11 mouse cellular contexts compared by ENCODE assay signal in the genomic region with DNA sequence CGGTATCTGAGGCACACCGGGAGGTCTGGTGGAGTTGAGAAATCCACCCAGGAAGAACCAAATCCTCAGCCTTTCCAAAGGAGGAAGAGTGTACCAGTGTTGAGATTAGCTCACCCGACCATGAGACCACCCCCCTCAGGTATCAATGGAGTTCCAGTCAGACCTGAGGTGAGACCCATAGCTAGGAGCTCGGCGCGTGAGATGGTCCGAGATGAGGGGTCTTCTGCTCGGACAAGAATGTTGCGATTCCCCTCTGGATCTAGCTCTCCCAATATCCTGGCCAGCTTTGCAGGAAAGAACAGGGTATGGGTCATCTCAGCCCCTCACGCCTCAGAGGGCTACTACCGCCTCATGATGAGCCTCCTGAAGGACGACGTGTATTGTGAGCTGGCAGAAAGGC. TPM values are rescaled to one million over a fixed set of nuclear protein-coding genes. Genes with fewer than 3 reads are reported as not detected.
DNase-seq lines count a peak whose midpoint lies in the region; ATAC-seq and TF ChIP-seq lines count a peak whose summit lies in the region.
"Had no signal": no experiment of that assay in that cellular context is flagged by ENCODE, and none has a peak within 500 bp of the region (broad histone marks: within the 10 kb centered on the region; RNA-seq: fewer than 3 reads in every experiment).

No protein-coding gene starts in this region.

- H3K4me2 ChIP-seq in kidney, postnatal 0 days (ENCODE audit: low read length): peak overlapping the region; percentile 76
- H3K4me2 ChIP-seq in intestine, embryonic 16.5 days (ENCODE audit: low read depth, low read length): peak overlapping the region; percentile 44
- H3K4me2 ChIP-seq in neural tube, embryonic 15.5 days: peak overlapping the region; percentile 61

- H3K27ac ChIP-seq in kidney, postnatal 0 days: no peak overlapping the region
- H3K27ac ChIP-seq in kidney, adult 2 months (ENCODE audit: insufficient read depth, low read depth, low read length): no peak overlapping the region
- H3K27ac ChIP-seq in embryonic fibroblast, embryonic 13.5 days (ENCODE audit: insufficient read depth, low read length): peak overlapping the region; percentile 88
- H3K27ac ChIP-seq in intestine, embryonic 16.5 days (ENCODE audit: low read length): no peak overlapping the region
- H3K27ac ChIP-seq in neural tube, embryonic 15.5 days (replicated peaks): no peak overlapping the region

- WGBS in kidney, postnatal 0 days: 81% methylated on average over 13 of the region's 13 CpGs
- 86% methylated on average over 13 of the region's 13 CpGs for WGBS in kidney, adult 2 months
- WGBS in intestine, embryonic 16.5 days: 82% methylated on average over 13 of the region's 13 CpGs
- WGBS in neural tube, embryonic 15.5 days: 94% methylated on average over 13 of the region's 13 CpGs

- no peak for ATAC-seq in kidney, postnatal 0 days (replicated peaks; ENCODE audit: low FRiP score, low read depth)
- no peak for ATAC-seq in intestine, embryonic 16.5 days
- ATAC-seq in neural tube, embryonic 15.5 days (ENCODE audit: low FRiP score): no peak

- H3K4me1 ChIP-seq in kidney, postnatal 0 days (replicated peaks; ENCODE audit: insufficient read depth, low read length): peaks cover 32% of the 10 kb centered on the region
- H3K4me1 ChIP-seq in kidney, adult 2 months (ENCODE audit: control insufficient read depth, insufficient read depth, low read length): no peaks in the 10 kb centered on the region
- peaks cover 7% of the 10 kb centered on the region; the same call in 1 of the 2 replicates for H3K4me1 ChIP-seq in embryonic fibroblast, embryonic 13.5 days (ENCODE audit: control insufficient read depth, insufficient read depth, low read length)
- 0 out of 2 replicates have a peak, but pooled peaks cover 2% of the 10 kb centered on the region for H3K4me1 ChIP-seq in intestine, embryonic 16.5 days (ENCODE audit: control insufficient read depth, insufficient read depth, low read length)
- peaks cover 27% of the 10 kb centered on the region for H3K4me1 ChIP-seq in neural tube, embryonic 15.5 days

- no peaks in the 10 kb centered on the region for H3K9me3 ChIP-seq in kidney, postnatal 0 days (replicated peaks; ENCODE audit: low read length)
- no peaks in the 10 kb centered on the region for H3K9me3 ChIP-seq in intestine, embryonic 16.5 days (ENCODE audit: control insufficient read depth, low read length)
- no peaks in the 10 kb centered on the region for H3K9me3 ChIP-seq in neural tube, embryonic 15.5 days (replicated peaks)
- H3K9me3 ChIP-seq: G1E had no signal

- no peaks in the 10 kb centered on the region for H3K36me3 ChIP-seq in kidney, postnatal 0 days (ENCODE audit: insufficient read depth, low read length)
- H3K36me3 ChIP-seq in kidney, adult 2 months (ENCODE audit: control insufficient read depth, insufficient read depth, low read length): no peaks in the 10 kb centered on the region
- no peaks in the 10 kb centered on the region for H3K36me3 ChIP-seq in intestine, embryonic 16.5 days (ENCODE audit: control insufficient read depth, insufficient read depth, low read length)
- H3K36me3 ChIP-seq in neural tube, embryonic 15.5 days: no peaks in the 10 kb centered on the region
- H3K36me3 ChIP-seq: G1E had no signal

- no peaks in the 10 kb centered on the region for H3K27me3 ChIP-seq in kidney, postnatal 0 days (ENCODE audit: insufficient read depth, low read length)
- no peaks in the 10 kb centered on the region for H3K27me3 ChIP-seq in kidney, adult 2 months (replicated peaks; ENCODE audit: control insufficient read depth, insufficient read depth, low read length)
- H3K27me3 ChIP-seq in intestine, embryonic 16.5 days (replicated peaks; ENCODE audit: control insufficient read depth, insufficient read depth, low read length): no peaks in the 10 kb centered on the region
- no peaks in the 10 kb centered on the region for H3K27me3 ChIP-seq in neural tube, embryonic 15.5 days (replicated peaks)

- DNase-seq in kidney, postnatal 0 days (ENCODE audit: low spot score): no peak
- no peak for DNase-seq in kidney, adult 2 months
- DNase-seq in urinary bladder, postnatal 4 days (ENCODE audit: low spot score in 2 of 2): no peak
- DNase-seq in spleen, postnatal 14 days (ENCODE audit: low spot score in 2 of 2): no peak
- DNase-seq: adrenal gland, postnatal 25 days; kidney, adult 8-10 months; right cerebral cortex, postnatal 14 days had no signal

- H3K9ac ChIP-seq in kidney, postnatal 0 days (ENCODE audit: low read depth, low read length): no peak overlapping the region
- H3K9ac ChIP-seq in intestine, embryonic 16.5 days (ENCODE audit: low read depth, low read length): peak overlapping the region; percentile 34; the same call in 1 of the 2 replicates
- no peak overlapping the region for H3K9ac ChIP-seq in neural tube, embryonic 15.5 days (replicated peaks)

- no peak for TF ChIP-seq CTCF in kidney, postnatal 0 days (IDR thresholded peaks at IDR 0.05; ENCODE audit: low read depth)
- no peak for TF ChIP-seq CTCF in kidney, adult 2 months (conservative IDR thresholded peaks at IDR 0.05; ENCODE audit: insufficient read depth, insufficient read length, low read depth, low read length)
- TF ChIP-seq CTCF in embryonic fibroblast, embryonic 13.5 days (IDR thresholded peaks at IDR 0.05; ENCODE audit: borderline replicate concordance, insufficient read depth, low read length): no peak

- H3K4me3 ChIP-seq in kidney, postnatal 0 days (replicated peaks; ENCODE audit: low read depth, low read length): peak overlapping the region; percentile 47
- no peak overlapping the region for H3K4me3 ChIP-seq in kidney, adult 2 months (ENCODE audit: insufficient read depth, low read depth, low read length)
- peak overlapping the region; percentile 64 for H3K4me3 ChIP-seq in embryonic fibroblast, embryonic 13.5 days (ENCODE audit: insufficient read depth, low read length)
- peak overlapping the region; percentile 43 for H3K4me3 ChIP-seq in intestine, embryonic 16.5 days (ENCODE audit: low read length)
- no peak overlapping the region for H3K4me3 ChIP-seq in neural tube, embryonic 15.5 days (replicated peaks)

- TF ChIP-seq POLR2A in kidney, adult 2 months (IDR thresholded peaks at IDR 0.05; ENCODE audit: low read depth, low read length): no peak
- no peak; the same call in 1 of the 2 replicates for TF ChIP-seq POLR2A in embryonic fibroblast, embryonic 13.5 days (IDR thresholded peaks at IDR 0.05; ENCODE audit: low read depth, low read length)

RNA-seq across cellular contexts. Expression of a gene that starts 1.8 kb away (rescaled TPM):
- polyA plus RNA-seq in kidney, postnatal 0 days (2015; fragmentation: Nextera tagmentation; extraction: Ambion mirVana): 99.7 and 113 TPM in 2 replicates
- polyA plus RNA-seq in kidney, adult 2 months (2012; rRNA removed): 7.6 and 10.4 TPM in 2 replicates
- 640 and 641 TPM in 2 replicates for polyA plus RNA-seq in embryonic fibroblast, embryonic 13.5 days (2011; ENCODE audit: insufficient read length, low read depth, missing spikeins)
- polyA plus RNA-seq in intestine, embryonic 16.5 days (2015; fragmentation: Nextera tagmentation; extraction: Ambion mirVana): 61.3 and 62.1 TPM in 2 replicates
- polyA plus RNA-seq in neural tube, embryonic 15.5 days (2015; fragmentation: Nextera tagmentation; extraction: Ambion mirVana): 23.3 and 38.8 TPM in 2 replicates
- polyA plus RNA-seq: G1E had no signal

Comparison
In these comparisons a context has a peak if more than half of its experiments do, and no peak if none do; other contexts are left out.
1. H3K4me3 ChIP-seq: peak in kidney, postnatal 0 days (single experiment), embryonic fibroblast, embryonic 13.5 days (single experiment) and intestine, embryonic 16.5 days (single experiment); none in kidney, adult 2 months (single experiment) and neural tube, embryonic 15.5 days (single experiment).
2. Peak in every context shown above with its lines, with median percentiles within 50 percentile points of each other: H3K4me2 ChIP-seq.